Mouse (Mus musculus) midbrain, postnatal 0 days (tissue): ENCODE measurements around the gene Mllt6. TPM values are rescaled to one million over a fixed set of nuclear protein-coding genes. Genes with fewer than 3 reads are reported as not detected.

Experiments
- ATAC-seq: fragments of 200-750 bp; cut with Nextera tagmentation; 2 replicates; pipeline ENCODE4 v1.8.0; 2017; ENCODE audit warnings: moderate number of reproducible peaks, mild to moderate bottlenecking, moderate TSS enrichment, moderate library complexity; ENCODE audit not compliant: low FRiP score
- DNase-seq: peaks from one replicate; pipeline ENCODE4 v3.0.0-alpha.2; 2015; ENCODE audit warnings: low spot score
- H3K27ac ChIP-seq: fragments of 300-500 bp; sonication (generic); 2 replicates; pipeline ENCODE4 v1.5.1; 2014; ENCODE audit warnings: low read depth, mild to moderate bottlenecking, low read length, mixed read lengths
- H3K27me3 ChIP-seq: fragments of 300-500 bp; sonication (generic); 2 replicates; pipeline ENCODE4 v1.6.1; 2014; ENCODE audit warnings: low read length, control low read depth, mixed read lengths; ENCODE audit not compliant: insufficient read depth
- H3K36me3 ChIP-seq: fragments of 300-500 bp; sonication (generic); 2 replicates; pipeline ENCODE4 v1.6.1; 2014; ENCODE audit warnings: low read length, control low read depth, mixed read lengths; ENCODE audit not compliant: insufficient read depth
- H3K4me1 ChIP-seq: fragments of 300-500 bp; sonication (generic); 2 replicates; pipeline ENCODE4 v1.6.1; 2014; ENCODE audit warnings: mild to moderate bottlenecking, control low read depth, antibody characterized with exemption, low read length, mixed read lengths; ENCODE audit not compliant: insufficient read depth
- H3K4me2 ChIP-seq: fragments of 300-500 bp; sonication (generic); 2 replicates; pipeline ENCODE4 v1.6.1; 2014; ENCODE audit warnings: low read depth, mild to moderate bottlenecking, low read length, mixed read lengths; ENCODE audit not compliant: poor library complexity, severe bottlenecking
- H3K4me3 ChIP-seq: fragments of 300-500 bp; sonication (generic); 2 replicates; pipeline ENCODE4 v1.5.1; 2014; ENCODE audit warnings: low read depth, mild to moderate bottlenecking, low read length, moderate library complexity
- H3K9ac ChIP-seq: fragments of 300-500 bp; sonication (generic); replicated peaks from 2 replicates; pipeline ENCODE4 v1.6.1; 2014; ENCODE audit warnings: mild to moderate bottlenecking, low read length, moderate library complexity, mixed read lengths; ENCODE audit not compliant: poor library complexity, severe bottlenecking
- H3K9me3 ChIP-seq: fragments of 300-500 bp; sonication (generic); 2 replicates; pipeline ENCODE4 v1.6.1; 2016; ENCODE audit warnings: low read length, control low read depth
- CTCF ChIP-seq: IDR thresholded peaks from 2 replicates; pipeline ENCODE4 v1.5.1; 2016; ENCODE audit warnings: antibody characterized with exemption, mild to moderate bottlenecking
- WGBS: fragments of 180-500 bp; shearing (Covaris S2); extraction: QIAGEN DNeasy Blood & Tissue Kit; methylation state at CpG from one replicate; pipeline ENCODE4 v1.1.7; 2014; 5-methylcytosine and 5-hydroxymethylcytosine counted together
- polyA plus RNA-seq: library from polyadenylated mRNA; unstranded; fragments of >200 nt; fragmentation: Nextera tagmentation; extraction: Ambion mirVana; gene quantifications from 2 replicates; pipeline ENCODE4 v1.2.1, GENCODE M21; 2015
- total RNA-seq: library from RNA; depleted of rRNA; stranded (reverse); fragments of >200 nt; gene quantifications from 2 replicates; pipeline ENCODE4 v1.2.3, GENCODE M21; 2014

The Mllt6 gene
- total and polyA plus RNA-seq, 2 experiments from 2014 or later = 1.7 to 52.8 TPM

DNA sequence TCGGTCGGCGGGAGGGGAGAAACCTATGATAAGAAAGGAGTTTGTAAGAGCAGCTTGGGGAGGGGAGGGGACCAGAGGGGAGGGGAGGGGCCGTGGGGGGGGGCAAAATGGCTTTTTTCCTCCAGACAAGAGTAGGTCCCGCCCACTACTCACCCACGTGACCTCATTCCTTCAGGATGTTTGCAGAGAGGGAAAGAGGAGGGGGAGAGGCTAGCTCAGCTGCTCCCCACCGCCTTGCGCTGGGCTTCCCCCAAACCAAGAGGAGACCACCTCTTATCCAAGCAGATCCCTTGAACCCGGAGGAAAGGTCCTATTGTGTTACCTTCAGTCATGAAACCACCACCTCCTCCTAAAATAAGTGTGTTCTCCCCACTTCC is 36.4 kb downstream of the Mllt6 start:
- H3K4me1 ChIP-seq = peaks cover 36% of the 10 kb centered on the region
- WGBS = 0% methylated on average over 6 of the region's 9 CpGs

DNA sequence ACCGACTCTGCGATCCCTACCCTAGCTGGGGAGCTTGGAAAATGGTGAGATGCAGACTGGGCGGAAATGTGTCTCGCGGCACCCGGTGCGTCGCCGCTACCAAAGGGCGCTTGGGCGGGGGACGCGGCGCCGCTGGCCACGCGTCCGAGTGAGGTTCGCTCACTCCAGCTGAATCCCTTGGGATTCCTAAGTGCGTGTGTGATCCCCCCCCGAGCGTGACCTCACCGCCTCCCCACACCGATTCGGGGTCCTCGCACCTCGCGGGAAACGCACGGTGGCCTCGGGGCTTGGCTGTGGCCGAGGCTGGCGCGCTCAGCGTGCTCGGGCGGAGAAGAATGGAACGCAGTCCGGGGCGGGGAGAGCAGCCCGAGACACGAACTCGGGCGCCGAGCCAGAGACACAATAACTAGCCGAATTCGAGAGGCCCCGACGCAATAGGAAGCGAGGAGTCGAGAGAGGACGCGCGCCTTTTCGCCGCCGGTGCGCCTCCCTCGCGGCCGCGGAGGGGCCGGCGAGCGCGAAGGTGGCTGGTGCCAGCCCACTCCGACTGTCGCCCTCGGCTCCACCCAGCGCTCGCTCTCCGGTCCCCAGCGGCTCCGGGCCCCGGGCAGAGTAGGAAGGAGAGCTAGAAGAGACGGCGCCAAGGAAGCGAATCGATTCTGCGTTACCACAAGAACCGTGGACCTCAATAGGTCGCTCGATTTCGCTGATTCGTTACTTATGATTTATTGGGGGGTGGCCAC is 37.0 kb downstream of the Mllt6 start, which contains the start of gene Pcgf2:
TSS of gene Pcgf2 (minus strand) at position 495 of the 743 bp plus-strand sequence.
- Histone ChIP-seq H3K4me2 (peak within 1 kb of the TSS; percentile 83), H3K4me1 (peaks cover 30% of the 10 kb centered on the region), H3K9ac (peak within 1 kb of the TSS; percentile 98), H3K27me3 (no peaks in the 10 kb centered on the region), H3K4me3 (peak within 1 kb of the TSS; percentile 83), H3K27ac (peak within 1 kb of the TSS; percentile 98), H3K9me3 (no peaks in the 10 kb centered on the region), H3K36me3 (no peaks in the 10 kb centered on the region)
- peak; percentile 84 for DNase-seq
- no peak for TF ChIP-seq CTCF
- no peak for ATAC-seq
- under 1% methylated on average over 81 of the region's 85 CpGs for WGBS

More for the DNA sequence above, 36.4 kb downstream of the Mllt6 start:
- peak overlapping the region; percentile 98 for H3K9ac ChIP-seq
- H3K36me3 ChIP-seq = no peaks in the 10 kb centered on the region
- H3K27ac ChIP-seq = peak overlapping the region; percentile 98
- DNase-seq (peak; percentile 97), ATAC-seq (peak; percentile 15; the same call in 1 of the 2 replicates)
- TF ChIP-seq CTCF = no peak
- no peaks in the 10 kb centered on the region for H3K9me3 ChIP-seq
- no peaks in the 10 kb centered on the region for H3K27me3 ChIP-seq
- peak overlapping the region; percentile 83 for H3K4me2 ChIP-seq
- peak overlapping the region; percentile 83 for H3K4me3 ChIP-seq

DNA sequence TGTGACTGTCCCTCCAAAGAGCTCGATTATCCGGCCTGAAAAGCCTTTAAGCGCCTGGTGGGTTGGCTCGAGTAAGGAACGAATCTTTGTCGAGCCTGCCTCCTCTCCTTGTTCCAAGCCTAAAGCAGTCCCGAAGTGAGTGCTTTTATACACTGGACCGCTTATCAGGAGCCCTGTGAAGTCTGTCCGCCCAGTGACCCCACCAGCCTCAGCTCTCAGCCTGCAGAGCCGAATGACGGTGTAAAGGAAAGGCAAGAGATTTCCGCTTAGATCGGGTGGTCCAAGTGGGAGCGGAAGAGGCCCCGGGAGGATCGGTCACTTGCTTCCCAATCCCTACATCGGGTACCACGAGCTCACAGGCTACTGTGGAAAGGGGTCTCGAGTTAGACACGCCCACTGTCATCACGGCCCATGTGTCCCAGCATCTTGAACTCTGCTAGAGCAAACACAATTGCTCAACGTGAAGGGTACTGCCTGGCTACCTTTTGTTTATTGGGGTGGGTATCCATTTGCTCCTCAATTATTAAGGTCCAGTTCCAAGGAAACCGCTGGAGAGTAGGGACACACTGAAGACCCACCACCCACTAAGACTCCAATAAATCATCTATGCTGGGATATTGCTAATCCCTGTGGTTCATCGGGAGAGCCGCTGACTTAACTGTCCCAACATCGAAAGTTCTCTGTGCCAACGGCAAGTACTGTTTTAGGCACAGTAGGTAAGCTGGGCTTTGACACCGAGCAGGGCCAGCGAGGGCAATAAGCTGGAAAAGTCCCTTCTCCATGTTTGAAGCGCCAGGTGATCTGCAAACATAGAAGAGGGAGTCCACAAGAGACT is 37.7 kb downstream of the Mllt6 start:
- WGBS = 18% methylated on average over 30 of the region's 30 CpGs
- peak overlapping the region; percentile 98 for H3K9ac ChIP-seq
- DNase-seq = peak; percentile 44
- ATAC-seq = no peak
- peak overlapping the region; percentile 98 for H3K27ac ChIP-seq
- peak overlapping the region; percentile 83 for H3K4me3 ChIP-seq
- no peaks in the 10 kb centered on the region for H3K9me3 ChIP-seq
- H3K4me2 ChIP-seq = peak overlapping the region; percentile 83
- H3K4me1 ChIP-seq = peaks cover 23% of the 10 kb centered on the region
- peaks cover under 1% of the 10 kb centered on the region; the same call in 1 of the 2 replicates for H3K36me3 ChIP-seq
- TF ChIP-seq CTCF = no peak
- no peaks in the 10 kb centered on the region for H3K27me3 ChIP-seq

DNA sequence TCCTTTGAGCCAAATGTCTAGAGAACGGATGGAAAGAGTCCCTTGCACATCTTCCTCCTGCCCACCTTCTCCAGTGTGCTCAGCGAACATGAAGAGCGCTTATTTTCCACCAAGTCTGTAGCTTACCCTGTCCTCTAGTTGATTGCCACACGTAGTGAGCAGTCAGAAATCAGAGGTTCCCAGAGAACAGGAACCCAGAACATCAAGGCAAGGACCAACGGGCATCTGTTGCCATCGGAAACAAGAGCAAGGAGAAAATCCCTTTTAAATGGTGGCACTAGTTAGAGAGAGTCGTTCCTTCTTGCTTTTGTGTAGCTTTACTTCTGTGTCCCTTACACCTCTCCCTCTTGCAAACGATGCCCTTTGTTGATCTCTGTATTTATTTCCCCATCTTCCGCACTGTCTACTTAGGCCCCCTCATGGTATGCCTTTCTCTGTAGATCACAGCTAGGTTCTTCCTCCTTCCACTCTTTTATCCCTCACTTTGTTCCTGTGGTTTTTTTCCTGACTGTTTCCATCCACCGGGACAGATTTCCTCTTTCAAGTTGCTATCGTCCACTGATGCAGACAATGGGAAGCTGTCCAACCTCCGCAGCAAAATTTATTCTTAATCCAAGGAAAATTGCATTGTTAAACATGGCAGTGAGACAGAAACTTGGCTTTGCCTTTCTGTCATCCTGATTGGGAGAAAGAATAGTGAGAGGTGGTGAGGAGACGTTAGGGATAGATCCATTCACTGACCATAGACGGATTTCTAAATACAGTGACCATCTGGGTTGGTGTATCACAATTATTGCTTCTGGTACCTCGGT is 38.6 kb downstream of the Mllt6 start:
- H3K4me3 ChIP-seq = peak overlapping the region; percentile 83; the same call in 1 of the 2 replicates
- H3K27me3 ChIP-seq = no peaks in the 10 kb centered on the region
- no peaks in the 10 kb centered on the region for H3K9me3 ChIP-seq
- 0 out of 2 replicates have a peak overlapping the region, but pooled peaks have one; percentile 4 for H3K9ac ChIP-seq
- peak overlapping the region; percentile 83 for H3K4me2 ChIP-seq
- peak overlapping the region; percentile 81 for H3K27ac ChIP-seq
- WGBS = 40% methylated on average over 15 of the region's 15 CpGs
- ATAC-seq (no peak), DNase-seq (no peak)
- H3K36me3 ChIP-seq = peaks cover 9% of the 10 kb centered on the region
- TF ChIP-seq CTCF = no peak
- peaks cover 15% of the 10 kb centered on the region for H3K4me1 ChIP-seq

DNA sequence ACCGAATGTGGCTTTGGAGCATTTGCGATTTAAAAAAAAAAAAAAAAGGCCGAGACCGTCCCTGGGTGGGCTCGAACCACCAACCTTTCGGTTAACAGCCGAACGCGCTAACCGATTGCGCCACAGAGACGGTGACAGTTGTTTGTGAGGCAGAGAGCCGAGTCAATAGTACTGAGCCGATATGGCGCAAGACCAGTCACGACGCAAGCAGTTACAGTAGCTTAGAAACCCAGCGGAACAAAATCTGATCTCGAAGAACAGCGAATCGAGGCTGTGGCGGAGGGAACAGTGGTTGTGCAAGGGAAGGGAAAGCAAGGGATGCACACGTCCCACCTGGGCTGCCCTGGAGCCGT is 39.2 kb downstream of the Mllt6 start:
- peak overlapping the region; percentile 81 for H3K27ac ChIP-seq
- no peak for TF ChIP-seq CTCF
- H3K4me3 ChIP-seq = peak overlapping the region; percentile 73
- peak; percentile 38; the same call in 1 of the 2 replicates for ATAC-seq
- no peaks in the 10 kb centered on the region for H3K27me3 ChIP-seq
- H3K4me1 ChIP-seq = peaks cover 14% of the 10 kb centered on the region
- WGBS = under 1% methylated on average over 24 of the region's 24 CpGs
- H3K36me3 ChIP-seq = peaks cover 15% of the 10 kb centered on the region
- H3K9me3 ChIP-seq = no peaks in the 10 kb centered on the region
- peak overlapping the region; percentile 70 for H3K9ac ChIP-seq
- peak overlapping the region; percentile 83 for H3K4me2 ChIP-seq
- peak; percentile 87 for DNase-seq
